Mouse (Mus musculus) left cerebral cortex, adult 18-20 months (tissue): ENCODE results near the gene Sec14l3. TPM values are rescaled to one million over a fixed set of nuclear protein-coding genes. Genes with fewer than 3 reads are reported as not detected.
A peak's percentile ranks its signal among the peaks of the same experiment; 100 is the strongest.

ENCODE experiments used
- DNase-seq, 2 experiments: peaks; one replicate each; pipeline ENCODE4 v3.0.0; 2021 to 2022; ENCODE audit warnings: low spot score in 2 of 2, mixed read lengths in 1 of 2
- total RNA-seq, 2 experiments: library from RNA; stranded (reverse); gene quantifications; 2 replicates each; pipeline ENCODE4 v1.2.3; 2021

The Sec14l3 gene
- total RNA-seq, 2 experiments from 2014 or later = 1.8 to 2.2 TPM

- DNase-seq = peak; percentile 70 to 80
Observed at GRCm38 (mm10) chr11:4053586-4053985, 11.1 kb upstream of the Sec14l3 start.

- peak; percentile 12 to 14 for DNase-seq
Observed at GRCm38 (mm10) chr11:4060866-4061575, 3.6 kb upstream of the Sec14l3 start.

GRCm38 (mm10) chr11:4062523-4062922 lies 2.1 kb upstream of the Sec14l3 start:
- no peak for DNase-seq

- no peak for DNase-seq
Observed at GRCm38 (mm10) chr11:4062981-4063380, 1.7 kb upstream of the Sec14l3 start.

GRCm38 (mm10) chr11:4069664-4070063 lies 5.0 kb downstream of the Sec14l3 start:
- DNase-seq = no peak

- no peak for DNase-seq
Observed at GRCm38 (mm10) chr11:4076633-4077032, 12.0 kb downstream of the Sec14l3 start.

GRCm38 (mm10) chr11:4078267-4078933 lies 13.8 kb downstream of the Sec14l3 start:
- DNase-seq = no peak

- peak; percentile 73 to 84 for DNase-seq
Observed at GRCm38 (mm10) chr11:4080219-4080618, 15.6 kb downstream of the Sec14l3 start.

- peak; percentile 65 to 72 for DNase-seq
Observed at GRCm38 (mm10) chr11:4083316-4084078, 18.9 kb downstream of the Sec14l3 start.

- DNase-seq = no peak
Observed at GRCm38 (mm10) chr11:4086246-4086645, 21.6 kb downstream of the Sec14l3 start.

- no peak for DNase-seq
Observed at GRCm38 (mm10) chr11:4087267-4087666, 22.6 kb downstream of the Sec14l3 start.

GRCm38 (mm10) chr11:4093459-4094377 lies 29.1 kb downstream of the Sec14l3 start:
- DNase-seq = no peak

GRCm38 (mm10) chr11:4094378-4095170 lies 29.9 kb downstream of the Sec14l3 start:
- peak; percentile 78 to 82 for DNase-seq

GRCm38 (mm10) chr11:4095171-4096053 lies 30.8 kb downstream of the Sec14l3 start, which contains the start of gene Mtfp1:
TSS of gene Mtfp1 (minus strand) at chr11:4095445.
- peak in 1 of 2 experiments; percentile 61 for DNase-seq

- DNase-seq = peak; percentile 97 to 99
Observed at GRCm38 (mm10) chr11:4096054-4096984, 31.7 kb downstream of the Sec14l3 start.

- DNase-seq = no peak
Observed at GRCm38 (mm10) chr11:4097091-4097621, 32.5 kb downstream of the Sec14l3 start.

- DNase-seq = no peak
Observed at GRCm38 (mm10) chr11:4098120-4098519, 33.5 kb downstream of the Sec14l3 start.
